Mouse (Mus musculus) embryonic facial prominence, embryonic 15.5 days (tissue): ENCODE measurements around the gene Gabbr2. TPM values are rescaled to one million over a fixed set of nuclear protein-coding genes. Genes with fewer than 3 reads are reported as not detected.

ENCODE experiments used
- polyA plus RNA-seq: library from polyadenylated mRNA; unstranded; fragments of >200 nt; fragmentation: Nextera tagmentation; extraction: Ambion mirVana; gene quantifications from 2 replicates; pipeline ENCODE4 v1.2.1, GENCODE M21; 2015

Gene Gabbr2
- polyA plus RNA-seq, 1 experiment from 2014 or later, result 0.27 TPM

Other genes with a start within 250 kb of the Gabbr2 start
- 4.0 and 5.5 TPM in 2 replicates for gene Anks6, start 65.6 kb upstream of the Gabbr2 start, polyA plus RNA-seq
- 4.2 and 5.0 TPM in 2 replicates for gene Galnt12, start 100.0 kb upstream of the Gabbr2 start, polyA plus RNA-seq
- gene Col15a1, start 216.3 kb upstream of the Gabbr2 start, polyA plus RNA-seq, result 22.1 and 24.4 TPM in 2 replicates